Mouse (Mus musculus) thymus, postnatal 0 days (tissue): ENCODE measurements around the gene Ptgs1. TPM values are rescaled to one million over a fixed set of nuclear protein-coding genes. Genes with fewer than 3 reads are reported as not detected.
"Not testable (repeated sequence)": the region's sequence is repeated elsewhere in the genome, so short reads cannot be mapped to it uniquely, and the experiment has no call there.

Source experiments
- DNase-seq: peaks from one replicate; pipeline ENCODE4 v3.0.0-alpha.2; 2015; ENCODE audit warnings: low spot score
- polyA plus RNA-seq: library from polyadenylated mRNA; unstranded; fragments of >200 nt; fragmentation: Nextera tagmentation; extraction: Ambion mirVana; gene quantifications from 2 replicates; pipeline ENCODE4 v1.2.1, GENCODE M21; 2015

Ptgs1 gene
- 9.4 and 9.6 TPM in 2 replicates for polyA plus RNA-seq

DNA sequence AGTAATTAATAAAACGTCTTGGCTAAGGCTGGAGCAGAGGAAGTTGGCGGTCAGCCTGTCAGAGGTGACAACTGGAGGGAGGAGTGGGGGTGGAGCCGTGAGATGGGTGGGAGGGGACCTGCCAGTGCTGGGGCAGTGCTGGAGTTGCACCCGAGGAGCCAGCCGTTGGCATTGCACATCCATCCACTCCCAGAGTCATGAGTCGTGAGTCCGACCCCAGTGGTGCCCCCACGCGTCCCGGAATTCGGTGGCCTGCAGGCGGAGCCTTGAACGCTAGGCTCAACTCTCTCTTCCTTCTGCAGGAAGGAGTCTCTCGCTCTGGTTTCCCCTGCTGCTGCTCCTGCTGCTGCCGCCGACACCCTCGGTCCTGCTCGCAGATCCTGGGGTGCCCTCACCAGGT, at the start of gene Ptgs1:
TSS of gene Ptgs1 (plus strand) at position 61 of the 400 bp plus-strand sequence.
- DNase-seq: no peak

DNA sequence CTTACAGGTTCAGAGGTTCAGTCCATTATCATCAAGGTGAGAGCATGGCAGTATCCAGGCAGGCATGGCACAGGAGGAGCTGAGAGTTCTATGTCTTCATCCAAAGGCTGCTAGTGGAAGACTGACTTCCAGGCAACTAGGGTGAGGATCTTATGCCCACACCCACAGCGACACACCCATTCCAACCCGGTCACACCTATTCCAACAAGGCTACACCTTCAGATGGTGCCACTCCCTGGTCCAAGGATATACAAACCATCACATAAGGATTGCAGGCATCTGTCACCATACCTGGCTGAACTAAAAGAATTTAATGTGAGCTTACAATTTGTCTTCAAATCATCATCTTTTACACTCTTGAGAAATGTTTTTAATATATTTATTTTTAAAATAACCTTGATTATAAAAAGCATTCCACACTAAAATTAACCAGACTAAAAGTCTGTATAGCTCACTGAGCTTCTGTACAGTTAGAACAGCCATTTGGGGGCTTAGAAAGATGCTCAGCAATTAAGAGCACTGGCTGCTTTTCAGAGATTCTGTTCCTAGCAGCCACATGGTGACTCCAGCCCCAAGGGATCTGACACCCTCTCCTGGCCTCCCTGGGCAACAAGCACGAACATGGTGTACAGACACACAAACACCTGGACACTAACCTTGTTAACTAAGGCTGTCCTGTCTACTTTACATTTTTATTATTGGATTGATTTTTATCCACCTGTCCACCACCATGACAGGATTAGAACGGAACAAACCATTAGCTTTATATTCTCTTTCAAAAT, 48.4 kb upstream of the Ptgs1 start:
- not testable (repeated sequence) for DNase-seq

DNA sequence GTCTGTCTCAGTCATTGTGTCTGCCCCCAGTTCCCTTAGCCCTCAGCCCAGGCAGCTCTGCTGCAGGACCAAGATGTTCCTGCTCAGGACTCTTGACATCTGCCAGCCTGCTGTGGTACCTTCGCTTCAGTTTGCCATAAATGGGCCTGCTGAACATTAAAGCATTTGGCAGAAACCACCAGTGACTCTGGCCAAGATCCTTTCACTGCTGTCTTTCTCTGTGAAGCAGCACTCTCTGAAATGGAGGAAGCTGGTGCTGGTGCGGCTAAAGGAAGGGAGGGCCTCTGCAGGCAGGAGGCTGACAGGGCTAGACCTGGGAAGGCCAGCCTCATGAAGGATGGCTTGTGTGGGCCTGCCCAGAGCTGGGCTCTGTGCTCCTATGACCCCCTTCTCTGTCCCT, 46.9 kb upstream of the Ptgs1 start:
- DNase-seq: no peak

DNA sequence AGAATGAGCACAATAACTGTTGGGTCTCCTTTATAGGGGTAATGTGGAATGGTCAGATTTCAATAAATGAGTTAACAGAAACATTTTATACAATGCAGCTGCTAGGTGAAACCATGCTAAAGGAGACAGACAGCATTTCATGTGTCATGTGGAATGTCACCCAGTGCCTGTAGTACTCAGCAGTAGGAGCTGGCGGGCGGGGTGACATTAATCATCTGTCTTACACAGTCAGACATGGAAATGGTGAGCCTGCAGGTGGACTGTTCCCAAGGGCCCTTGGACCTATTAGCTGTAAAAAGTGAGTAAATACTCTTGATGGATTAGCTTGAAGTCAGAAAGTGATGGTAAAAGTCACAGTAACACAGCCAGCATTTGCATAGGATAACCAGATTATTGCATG, 46.0 kb upstream of the Ptgs1 start:
- no peak for DNase-seq

DNA sequence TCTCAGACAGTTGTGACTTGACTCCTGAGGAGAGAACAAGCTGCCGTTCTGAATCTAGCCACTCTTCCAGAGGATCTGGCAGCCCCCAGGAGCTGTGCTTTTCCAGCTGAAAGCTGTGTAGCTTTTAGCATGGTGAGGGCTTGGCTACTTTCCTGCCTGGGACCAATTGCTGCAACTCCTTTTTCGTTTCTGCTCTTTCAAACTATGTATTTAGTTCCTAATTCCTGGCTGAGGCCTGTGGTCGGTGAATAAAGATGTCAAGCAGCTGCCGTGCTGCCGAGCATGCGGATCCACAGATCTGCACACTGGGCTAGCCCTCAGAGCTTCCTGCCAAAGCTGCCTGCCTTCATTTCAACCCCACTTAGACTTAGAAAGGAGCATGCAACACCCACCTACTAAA, 45.4 kb upstream of the Ptgs1 start:
- no peak for DNase-seq

DNA sequence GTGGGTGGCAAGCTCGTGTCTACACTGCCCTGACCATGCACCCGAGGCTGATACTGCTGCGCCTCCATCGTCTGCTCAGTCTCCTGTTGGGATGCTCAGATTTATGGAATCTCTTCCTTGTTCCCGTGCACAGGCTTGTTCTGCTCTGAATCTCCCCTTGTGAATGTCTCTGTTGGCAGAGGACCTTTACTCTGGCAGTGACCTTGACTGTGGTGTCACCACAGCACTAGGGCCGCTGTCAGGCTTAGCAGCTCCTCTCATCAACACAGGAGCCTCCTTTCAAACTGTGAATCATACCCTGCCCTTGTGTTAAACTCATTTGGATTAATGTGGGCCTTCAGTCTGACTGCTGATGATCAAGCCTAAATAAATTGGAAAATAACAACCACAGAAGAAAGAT, 41.0 kb upstream of the Ptgs1 start:
- DNase-seq: not testable (repeated sequence)

DNA sequence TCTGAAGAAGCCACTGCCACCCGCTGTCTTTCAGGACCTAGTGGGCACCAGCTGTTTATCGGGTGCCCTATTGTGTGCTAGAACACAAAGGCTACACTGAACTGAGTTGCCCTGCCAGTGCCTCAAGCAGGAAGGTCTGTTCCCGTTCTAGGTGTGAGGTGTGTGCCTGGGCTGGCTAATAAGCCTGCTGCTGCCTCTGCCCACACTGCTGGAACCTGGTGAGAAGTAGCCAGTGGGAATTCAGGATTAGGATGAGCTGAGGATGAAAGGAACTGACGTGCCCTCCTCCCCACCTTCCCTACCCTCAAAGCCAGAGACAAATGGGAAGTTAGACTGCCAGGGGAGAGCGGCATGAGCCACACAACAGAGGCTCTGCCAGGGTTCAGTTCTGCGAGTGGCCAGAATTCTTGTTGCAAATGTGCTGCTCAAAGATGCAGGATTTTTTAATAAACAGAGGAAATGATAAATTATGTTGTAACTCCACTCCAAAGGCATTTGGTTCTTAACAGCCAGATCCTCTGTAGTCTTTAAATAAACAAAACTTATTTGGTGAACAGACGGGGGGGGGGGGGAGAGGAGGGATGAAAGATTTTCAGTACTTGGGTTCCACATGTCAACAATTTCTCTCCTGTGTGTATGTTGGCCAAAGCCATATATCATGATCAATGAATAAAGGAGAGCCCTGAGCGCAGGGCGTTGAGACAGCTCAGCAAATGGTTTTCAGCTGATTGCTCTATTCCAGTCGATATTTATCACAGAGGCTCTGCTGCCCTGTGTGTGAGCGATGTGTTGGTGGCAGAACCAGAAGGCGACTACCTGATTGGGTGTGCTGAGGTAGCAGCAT, 38.9 kb upstream of the Ptgs1 start:
- DNase-seq: no peak

DNA sequence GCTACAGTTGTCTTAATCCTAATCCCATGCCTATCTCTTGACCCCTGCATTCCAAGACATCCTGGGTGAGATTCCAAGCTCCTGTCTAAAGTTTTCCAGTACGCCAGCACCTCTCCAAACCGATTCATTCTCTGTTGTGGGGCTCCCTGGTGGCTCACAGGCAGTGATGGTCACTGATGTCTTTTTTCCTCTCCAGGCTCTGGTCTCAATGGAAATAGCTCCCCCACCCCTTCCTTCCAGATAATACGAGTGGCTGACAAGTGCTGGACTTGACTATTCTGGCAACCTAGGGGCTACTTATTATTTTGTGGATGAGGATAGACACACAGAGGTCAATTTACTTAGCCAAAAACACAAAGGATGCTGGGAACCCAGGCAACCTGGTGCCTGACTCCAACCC, 33.2 kb upstream of the Ptgs1 start:
- DNase-seq: no peak

DNA sequence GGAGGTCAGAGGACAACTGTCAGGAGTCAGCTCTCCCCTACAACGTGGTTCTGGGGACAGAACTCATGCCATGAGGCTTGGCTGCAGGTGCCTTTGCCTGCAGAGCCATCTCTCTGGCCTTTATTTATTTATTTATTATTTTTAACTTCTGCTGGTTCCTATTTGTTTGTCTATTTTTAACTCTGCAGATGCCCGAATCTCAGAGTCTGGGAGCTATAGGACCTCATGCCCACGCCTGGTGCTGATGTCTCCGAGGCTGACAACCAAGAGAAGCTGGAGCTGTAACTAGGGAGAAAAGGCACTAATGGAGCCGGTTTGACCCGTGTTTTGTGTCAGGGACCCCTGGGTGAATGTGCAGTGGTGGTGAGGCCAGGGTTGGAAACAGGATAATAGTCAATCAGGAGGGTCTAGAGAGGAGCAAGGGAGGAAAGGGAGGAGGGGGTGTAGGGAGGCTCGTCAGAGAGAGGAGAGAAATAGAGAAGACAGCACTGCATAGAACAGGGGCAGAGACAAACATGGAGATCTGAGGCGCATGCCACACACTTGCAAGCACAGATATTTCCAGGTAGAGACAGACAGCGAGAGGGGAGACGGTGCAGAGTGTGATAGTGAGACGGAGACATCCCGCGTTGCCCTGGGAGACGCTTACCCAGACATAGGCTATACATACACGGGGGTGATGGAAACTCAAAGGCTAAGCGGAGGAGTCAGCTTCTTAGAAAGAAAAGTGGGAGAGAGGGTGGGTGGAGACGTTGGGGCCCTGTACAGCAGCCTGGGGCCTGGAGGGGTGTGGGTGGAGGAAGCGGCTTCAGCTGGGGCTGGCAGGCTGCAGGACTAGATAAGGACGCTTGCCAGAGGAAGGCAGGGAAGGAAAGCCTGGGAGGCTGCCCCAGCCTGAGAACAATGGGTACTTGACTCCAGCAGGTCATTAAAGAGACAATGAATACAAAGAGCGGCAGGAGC, 32.0 kb upstream of the Ptgs1 start:
- DNase-seq: no peak

DNA sequence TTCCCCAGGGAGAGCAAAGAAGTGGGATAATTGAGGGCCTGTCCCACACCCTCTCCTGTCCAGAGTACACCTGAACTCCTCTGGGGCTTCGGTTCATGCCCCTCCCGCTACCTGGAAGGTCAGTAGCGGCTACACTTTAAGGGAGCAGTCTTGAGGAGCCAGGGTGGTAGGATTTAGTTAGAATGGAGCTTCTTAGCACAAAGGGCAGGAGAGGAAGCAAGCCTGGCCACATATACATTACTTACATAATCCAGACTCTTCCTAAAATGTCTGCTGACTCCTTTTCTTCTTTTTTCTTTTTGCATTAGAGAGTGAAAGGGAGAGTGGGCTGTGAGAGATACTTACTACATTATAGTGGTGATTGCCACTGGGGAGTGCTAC, 31.4 kb upstream of the Ptgs1 start:
- no peak for DNase-seq

DNA sequence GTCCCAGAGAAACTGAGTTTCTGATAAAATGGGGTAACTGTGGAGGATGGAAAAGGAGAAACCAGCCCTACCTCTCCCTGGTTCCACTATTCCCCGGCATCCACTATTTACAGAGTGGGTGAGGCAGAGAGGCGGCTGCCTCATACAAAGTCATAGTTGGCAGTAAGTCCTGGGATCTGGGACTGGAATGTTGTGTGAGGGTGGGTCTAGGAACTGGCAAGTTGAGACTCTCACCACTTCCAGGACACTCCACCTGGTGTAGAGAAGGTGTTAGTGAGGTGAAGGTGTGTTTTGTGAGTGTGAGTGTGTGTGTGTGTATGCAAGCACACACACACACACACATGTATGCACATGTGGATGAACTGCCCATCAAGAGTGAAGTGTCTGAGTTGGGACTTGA, 29.4 kb upstream of the Ptgs1 start:
- DNase-seq: no peak

DNA sequence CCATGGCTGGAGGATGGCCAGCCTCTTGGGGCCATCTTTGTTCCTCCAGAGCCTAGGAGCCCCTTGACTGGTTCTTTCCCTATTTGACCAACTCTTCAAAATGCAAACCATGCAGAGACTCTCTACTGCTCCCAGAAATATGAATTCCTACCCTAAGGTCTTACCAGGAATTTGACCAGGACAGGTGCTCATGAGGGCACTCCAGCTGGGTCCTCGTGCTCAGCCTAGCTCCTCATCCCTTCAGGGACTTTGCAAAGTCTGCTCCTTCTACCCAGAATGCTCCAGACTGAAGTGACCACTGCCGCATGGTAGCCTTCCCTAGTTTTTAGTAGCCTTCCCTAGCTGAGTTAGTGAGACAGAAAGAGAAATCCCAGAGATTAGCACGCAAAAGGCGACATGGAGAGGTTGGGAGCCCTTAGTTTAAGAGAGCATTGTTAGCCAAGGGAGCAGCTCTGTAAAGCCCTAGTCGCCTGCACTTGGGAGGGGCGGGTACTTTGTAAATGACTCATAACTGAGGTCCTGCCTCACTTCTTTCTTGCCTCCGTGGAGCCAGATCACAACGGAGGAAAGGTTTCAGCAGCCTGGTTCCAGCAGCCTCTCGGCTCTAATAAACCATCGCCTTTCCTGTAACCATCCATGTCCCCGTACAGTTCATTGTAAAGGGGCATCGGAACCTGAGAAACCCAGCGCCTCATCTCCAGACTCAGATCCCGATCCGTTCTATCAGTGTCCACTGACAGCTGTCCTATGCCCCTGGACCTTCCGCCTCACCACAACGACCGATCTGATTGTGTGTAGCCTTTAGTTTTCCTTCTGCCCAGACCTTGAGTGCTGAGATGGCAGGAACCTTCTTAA, 28.2 kb upstream of the Ptgs1 start:
- no peak for DNase-seq

DNA sequence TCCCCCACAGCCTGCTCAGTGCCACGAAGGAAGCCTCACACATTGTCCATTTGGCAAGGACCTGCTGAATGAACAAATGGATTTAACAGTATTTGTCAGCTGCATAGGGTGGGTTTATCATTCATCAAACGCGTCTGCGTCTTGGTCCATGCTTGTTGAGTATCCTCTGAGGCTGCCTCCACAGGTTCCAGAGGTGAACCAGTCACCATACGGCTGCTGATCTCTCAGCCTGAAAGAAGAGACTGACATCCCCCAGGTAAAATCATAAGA, 27.7 kb upstream of the Ptgs1 start:
- DNase-seq: no peak

DNA sequence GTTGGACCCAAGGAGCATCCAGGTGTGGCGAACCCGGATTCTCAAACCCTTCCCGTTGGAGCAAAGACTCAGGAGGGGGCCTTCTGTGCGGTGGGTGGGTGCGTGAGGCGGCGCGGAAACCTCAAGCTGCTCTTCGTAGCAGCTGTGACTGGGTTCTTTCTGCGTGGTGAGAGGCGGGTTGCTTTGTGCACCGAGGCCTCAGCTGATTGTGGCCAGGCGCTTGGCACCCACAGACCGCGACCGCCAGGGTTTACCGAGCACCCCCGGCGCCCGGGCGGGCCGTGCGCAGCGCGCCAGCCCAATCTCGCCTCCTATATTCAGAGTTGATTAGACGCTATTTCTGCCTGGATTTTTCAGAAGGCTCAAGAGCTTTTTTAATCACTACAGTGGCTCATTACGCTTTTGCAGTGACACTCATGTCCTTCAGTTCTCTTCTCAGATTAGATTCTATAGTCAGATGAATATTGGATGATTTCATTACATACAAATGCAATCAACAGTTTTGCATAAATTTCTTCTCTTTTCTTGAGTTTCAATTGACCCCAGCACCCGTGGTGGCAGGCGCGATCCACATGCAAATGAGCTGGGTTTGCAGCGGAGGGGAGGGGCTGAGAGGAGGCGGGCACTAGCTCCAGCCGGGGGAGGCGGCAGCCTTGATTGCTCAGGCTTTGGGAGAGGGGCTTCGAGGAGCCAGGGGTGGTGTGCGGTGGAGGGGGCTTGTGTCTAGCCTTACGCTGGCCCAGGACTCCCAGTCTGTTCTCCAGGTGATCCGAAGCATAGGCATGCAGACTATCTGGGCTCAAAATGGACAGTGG, 27.0 kb upstream of the Ptgs1 start:
- DNase-seq: peak; percentile 12

DNA sequence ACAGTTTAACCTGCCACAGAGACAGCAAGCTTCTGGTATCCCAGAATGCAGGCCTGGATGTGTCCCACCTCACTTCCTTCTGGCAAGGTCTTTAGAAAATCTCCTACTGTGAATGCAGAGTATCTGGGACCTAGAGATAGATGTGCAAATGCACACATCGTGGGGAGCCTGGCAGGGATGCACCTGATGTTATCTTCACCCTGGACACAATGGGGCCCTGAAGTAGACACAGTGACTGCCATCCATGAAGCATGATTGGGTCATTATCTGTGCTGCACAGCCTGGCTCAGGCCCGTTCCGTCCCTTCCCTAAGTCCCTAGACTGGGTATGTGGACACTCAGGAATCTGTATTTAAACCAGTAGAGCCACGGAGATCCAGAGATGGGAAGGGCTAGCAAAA, 25.6 kb upstream of the Ptgs1 start:
- no peak for DNase-seq

DNA sequence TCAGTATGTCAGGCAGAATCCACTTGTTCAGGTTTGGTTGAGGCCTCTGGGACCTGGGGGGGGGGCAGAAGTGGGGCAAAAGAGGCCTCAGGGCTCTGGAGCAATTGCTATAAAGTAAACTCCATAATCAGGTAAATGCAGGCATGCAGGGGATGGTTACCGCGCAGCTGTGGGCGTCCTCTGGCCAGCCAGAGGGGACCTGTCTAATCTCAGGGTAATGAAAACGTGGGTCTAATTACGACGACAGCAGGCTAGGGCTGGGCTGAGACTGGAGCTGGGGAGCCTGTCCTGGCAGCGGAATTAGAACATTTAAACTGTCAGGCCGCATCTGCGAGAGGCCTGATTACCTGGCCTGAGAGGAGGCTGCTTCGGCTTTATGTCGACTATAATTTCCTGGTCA, 23.2 kb upstream of the Ptgs1 start:
- DNase-seq: no peak

DNA sequence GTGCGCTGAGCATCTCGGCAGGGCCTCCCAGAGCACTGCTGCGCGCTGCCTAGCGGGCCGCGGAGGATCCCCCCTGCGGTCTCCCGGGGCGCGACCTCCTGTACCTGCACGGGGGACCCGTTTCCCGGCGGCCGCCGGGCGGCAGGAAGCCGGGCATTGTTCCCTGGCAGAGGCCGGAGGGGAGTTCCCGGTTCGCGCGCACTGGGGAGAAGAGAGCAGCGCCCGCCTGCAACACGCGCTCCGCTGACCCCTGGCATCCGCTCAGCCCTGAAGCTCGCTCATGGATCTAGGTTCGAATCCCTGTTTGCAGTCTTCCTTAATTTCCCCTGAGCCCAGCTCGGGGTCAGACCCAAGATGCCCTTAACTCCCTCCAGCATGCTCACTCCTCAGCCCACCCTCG, 19.4 kb upstream of the Ptgs1 start:
- DNase-seq: no peak

DNA sequence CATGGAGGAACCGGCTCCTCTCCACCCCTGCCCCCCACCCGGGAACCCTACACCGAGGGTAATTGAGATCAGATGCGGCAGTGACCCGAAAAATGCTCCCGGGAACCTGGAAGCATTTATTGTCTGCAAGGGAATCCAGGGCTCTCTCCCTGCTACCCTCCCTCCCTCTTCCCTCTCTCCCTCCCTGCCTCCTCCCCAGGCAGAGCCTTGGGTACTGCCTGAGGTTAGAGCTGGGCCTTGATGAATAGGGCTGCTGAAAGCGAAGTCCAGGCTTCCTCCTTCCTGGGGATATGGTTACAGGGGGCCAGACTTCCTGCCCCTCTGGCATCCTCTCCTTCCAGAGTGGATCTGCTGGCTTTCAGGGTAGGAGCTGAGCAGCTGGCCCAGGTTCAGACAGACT, 18.4 kb upstream of the Ptgs1 start:
- no peak for DNase-seq

DNA sequence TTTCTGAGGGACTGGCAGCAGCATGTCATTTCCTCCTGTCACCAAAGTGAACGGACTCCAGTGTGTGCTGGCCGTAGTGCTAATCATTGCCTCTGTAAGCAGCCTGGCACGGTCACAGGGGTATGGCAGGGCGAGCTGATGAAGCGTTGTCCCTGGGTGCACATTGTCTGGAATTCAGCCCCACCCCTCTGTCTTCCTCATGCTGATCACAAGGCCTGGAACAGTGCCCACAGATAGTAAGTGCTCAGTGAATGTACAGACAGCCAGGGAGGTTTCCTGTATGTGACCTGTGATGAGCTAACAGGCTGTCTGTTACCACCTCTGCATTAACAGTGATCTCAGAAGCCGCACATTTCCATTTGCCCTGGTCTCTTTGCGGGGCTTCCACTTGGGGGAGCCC, 17.1 kb upstream of the Ptgs1 start:
- no peak for DNase-seq

DNA sequence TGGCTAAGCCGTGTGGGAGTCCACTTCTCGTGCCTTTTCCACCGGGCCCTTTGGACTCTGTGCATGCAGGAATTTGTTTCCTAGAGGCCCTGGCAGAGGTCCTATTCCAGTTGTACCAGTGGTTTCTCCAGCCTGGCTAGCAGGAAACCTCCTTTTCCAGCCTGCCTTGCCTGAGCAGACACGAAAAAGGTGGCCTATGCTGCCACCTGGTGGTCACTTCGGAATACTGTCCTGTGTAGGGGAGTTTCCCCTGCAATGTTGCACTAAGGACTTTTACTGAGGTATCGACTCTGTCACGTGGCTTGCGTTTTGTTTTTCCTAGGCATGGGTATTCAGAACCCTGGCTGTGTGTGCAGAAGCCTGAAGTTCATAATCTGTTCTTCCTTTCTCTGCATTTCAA, 16.2 kb upstream of the Ptgs1 start:
- peak; percentile 78 for DNase-seq
